Comparison of ENCODE assay signal across 8 mouse cellular contexts in genomic region chr3:32708368-32709231, GRCm38 (mm10). TPM values are rescaled to one million over a fixed set of nuclear protein-coding genes. Genes with fewer than 3 reads are reported as not detected.
DNase-seq lines count a peak whose midpoint lies in the region; ATAC-seq lines count a peak whose summit lies in the region.

No protein-coding gene starts in this region.

- DNase-seq in adrenal gland, adult (ENCODE audit: inconsistent age in 2 of 2, low spot score in 1 of 2), result peak; percentile 98 to 100
- DNase-seq in embryo, embryonic 10.5 days (ENCODE audit: low spot score), result peak; percentile 99
- peak; percentile 99 for DNase-seq in gastrocnemius, postnatal 14 days
- DNase-seq in left cerebral cortex, postnatal 10 days (ENCODE audit: extremely low spot score in 1 of 2, low spot score in 2 of 2), result peak; percentile 97 to 98
- DNase-seq in right cerebral cortex, postnatal 25 days, result peak; percentile 94
- DNase-seq in urinary bladder, postnatal 4 days (ENCODE audit: low spot score in 2 of 2), result peak; percentile 96 to 99

- intact Hi-C loops in gastrocnemius, postnatal 14 days (cut with DNase I; ENCODE audit: low total_unique reads), result no loop called here
- intact Hi-C loops in left cerebral cortex, postnatal 10 days (cut with DNase I), result no loop called here

- ATAC-seq in inflammation-experienced regulatory T-cells, adult 6 months, result peak; percentile 97
- peak; percentile 96 for ATAC-seq in megakaryocyte-erythroid progenitor cell, adult 5-6 weeks (replicated peaks; ENCODE audit: low FRiP score, low TSS enrichment, poor library complexity, severe bottlenecking)

RNA-seq across cellular contexts. Expression of gene Actl6a, which starts 2.5 kb away (rescaled TPM):
- total RNA-seq in gastrocnemius, postnatal 14 days (2021), result 10 to 100 TPM; 19.6 to 20.2 TPM
- 100 to 1,000 TPM in 1 of 3 experiments, 10 to 100 TPM in 2; 93.7 to 118 (median 94.9) TPM for polyA plus RNA-seq in inflammation-experienced regulatory T-cells, adult 6 months (2017; shearing (Covaris generic))
- total RNA-seq in left cerebral cortex, postnatal 10 days (2021), result 10 to 100 TPM; 13.1 to 17.9 TPM
- 132 and 148 TPM in 2 replicates for total RNA-seq in megakaryocyte-erythroid progenitor cell, adult 5-6 weeks (2014; fragmentation: Nextera tagmentation)
- total RNA-seq in megakaryocyte-erythroid progenitor cell, adult 5-6 weeks (2017), result 100 and 139 TPM in 2 replicates

RNA-seq across cellular contexts. Expression of gene Ndufb5, which starts 28.2 kb away (rescaled TPM):
- total RNA-seq in gastrocnemius, postnatal 14 days (2021), result 100 to 1,000 TPM; 471 to 544 TPM
- polyA plus RNA-seq in inflammation-experienced regulatory T-cells, adult 6 months (2017; shearing (Covaris generic)), result 100 to 1,000 TPM; 255 to 284 (median 279) TPM
- 100 to 1,000 TPM; 194 to 198 TPM for total RNA-seq in left cerebral cortex, postnatal 10 days (2021)
- 202 and 265 TPM in 2 replicates for total RNA-seq in megakaryocyte-erythroid progenitor cell, adult 5-6 weeks (2014; fragmentation: Nextera tagmentation)
- total RNA-seq in megakaryocyte-erythroid progenitor cell, adult 5-6 weeks (2017), result 147 and 148 TPM in 2 replicates

RNA-seq across cellular contexts. Expression of gene Mrpl47, which starts 28.8 kb away (rescaled TPM):
- total RNA-seq in gastrocnemius, postnatal 14 days (2021), result 10 to 100 TPM; 36.0 to 36.2 TPM
- 10 to 100 TPM; 15.7 to 24.7 (median 19.4) TPM for polyA plus RNA-seq in inflammation-experienced regulatory T-cells, adult 6 months (2017; shearing (Covaris generic))
- 10 to 100 TPM; 18.9 to 24.0 TPM for total RNA-seq in left cerebral cortex, postnatal 10 days (2021)
- 47.7 and 54.8 TPM in 2 replicates for total RNA-seq in megakaryocyte-erythroid progenitor cell, adult 5-6 weeks (2014; fragmentation: Nextera tagmentation)
- 42.8 and 44.4 TPM in 2 replicates for total RNA-seq in megakaryocyte-erythroid progenitor cell, adult 5-6 weeks (2017)

Comparison
In these comparisons a context has a peak if more than half of its experiments do, and no peak if none do; other contexts are left out.
1. Peak in every context shown above with its lines: DNase-seq and ATAC-seq.
2. RNA of gene Actl6a, which starts 2.5 kb away (total RNA-seq): 100 to 148 TPM in megakaryocyte-erythroid progenitor cell, adult 5-6 weeks; 19.6 to 20.2 TPM in gastrocnemius, postnatal 14 days and 13.1 to 17.9 TPM in left cerebral cortex, postnatal 10 days; every median in the first group is over 4 times any median in the second.